Mouse (Mus musculus) 416B (cell line): ENCODE measurements around the gene Rnase2b.
"Not testable (repeated sequence)": the region's sequence is repeated elsewhere in the genome, so short reads cannot be mapped to it uniquely, and the experiment has no call there.

ENCODE experiments used
- DNase-seq: peaks from one replicate; pipeline ENCODE4 v3.0.0; 2011; ENCODE audit warnings: low read depth

Rnase2b gene

DNA sequence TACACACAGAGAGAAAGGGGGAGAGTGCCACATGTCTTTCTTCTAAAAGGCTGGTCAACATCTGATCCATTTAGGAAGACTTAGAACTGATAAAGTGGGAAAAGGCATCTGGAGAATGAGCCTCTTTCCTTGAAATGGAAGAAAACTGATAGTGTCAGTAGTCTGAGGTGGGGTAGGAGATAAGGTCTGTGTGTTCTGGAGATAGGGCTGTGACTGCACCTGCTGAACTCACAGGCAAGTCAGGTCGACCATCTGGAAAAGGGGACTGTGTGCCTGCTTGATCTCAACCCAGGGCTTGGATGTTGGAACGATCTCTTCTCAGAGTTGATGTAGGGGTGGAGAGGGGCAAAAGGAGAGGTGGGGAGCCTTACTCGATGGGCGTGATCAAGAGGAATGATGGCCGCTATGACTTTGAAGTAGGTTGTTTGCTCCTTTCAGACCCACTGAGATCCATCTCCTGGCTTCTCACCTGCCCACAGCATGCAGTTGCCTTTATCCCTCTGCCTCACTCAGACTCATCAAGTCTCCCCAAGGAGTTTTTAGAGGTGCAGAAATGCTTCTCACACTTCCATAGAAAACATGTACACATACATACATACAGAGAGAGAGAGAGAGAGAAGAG is 9.7 kb upstream of the Rnase2b start:
- DNase-seq: no peak

DNA sequence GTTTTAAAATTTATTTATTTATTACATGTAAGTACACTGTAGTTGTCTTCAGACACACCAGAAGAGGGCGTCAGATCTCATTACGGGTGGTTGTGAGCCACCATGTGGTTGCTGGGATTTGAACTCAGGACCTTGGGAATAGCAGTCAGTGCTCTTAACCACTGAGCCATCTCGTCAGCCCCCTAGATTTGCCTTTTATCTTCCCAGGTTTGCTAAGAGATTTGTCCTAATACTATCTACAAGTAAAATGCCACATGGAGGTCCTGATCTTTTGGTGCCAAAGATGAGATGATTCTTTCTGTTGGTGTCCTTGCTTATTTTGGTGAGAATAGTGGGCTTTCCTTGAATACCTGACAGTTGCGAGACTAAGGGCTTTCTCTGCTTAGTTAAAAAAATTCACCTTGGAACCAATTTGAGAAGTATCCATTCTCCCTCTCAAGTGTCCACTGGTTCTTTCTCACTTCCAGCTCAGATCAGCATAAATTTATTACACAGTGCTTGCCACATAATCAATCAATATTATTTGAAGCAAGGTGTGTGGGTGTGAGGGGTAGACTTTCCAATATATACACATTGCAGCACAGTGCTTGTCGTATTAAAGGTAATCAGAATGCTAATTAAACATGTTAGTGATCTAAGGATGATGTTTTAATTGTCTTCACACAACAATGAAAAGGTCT is 5.9 kb upstream of the Rnase2b start:
- DNase-seq: no peak

DNA sequence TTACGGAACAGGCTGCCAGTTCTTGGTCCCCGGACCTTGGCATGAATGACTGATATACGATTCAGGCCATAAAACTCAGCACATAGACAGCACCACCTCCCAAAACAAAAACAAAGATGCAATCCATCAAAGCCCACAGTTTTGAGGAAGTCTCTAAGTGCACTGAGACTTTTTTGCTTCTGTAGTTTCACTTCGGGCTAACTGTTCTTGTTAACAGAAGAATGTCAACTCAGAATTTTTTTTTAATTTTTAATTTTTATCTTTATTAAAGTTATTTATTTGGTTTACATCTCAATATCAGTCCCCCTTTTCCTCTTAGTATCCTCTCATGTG is 5.4 kb upstream of the Rnase2b start:
- no peak for DNase-seq

DNA sequence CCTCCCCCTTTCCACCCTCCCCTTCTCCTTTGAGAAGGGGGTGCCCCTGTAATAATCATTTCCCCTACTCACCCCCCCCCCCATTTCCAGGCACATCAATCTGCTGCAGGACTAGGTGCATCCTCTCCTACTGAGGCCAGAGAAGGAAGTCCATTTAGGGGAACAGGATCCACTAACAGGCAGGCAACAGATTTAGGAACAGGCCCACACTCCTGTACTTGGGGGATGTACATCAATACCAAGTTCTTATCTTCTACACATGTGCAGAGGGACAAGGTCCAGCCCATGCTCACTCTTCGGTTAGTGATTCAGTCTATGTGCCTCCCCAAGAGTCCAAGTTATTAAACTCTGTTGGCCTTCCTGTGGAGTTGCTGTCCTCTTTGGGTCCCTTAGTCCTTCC is 5.0 kb upstream of the Rnase2b start:
- no peak for DNase-seq

DNA sequence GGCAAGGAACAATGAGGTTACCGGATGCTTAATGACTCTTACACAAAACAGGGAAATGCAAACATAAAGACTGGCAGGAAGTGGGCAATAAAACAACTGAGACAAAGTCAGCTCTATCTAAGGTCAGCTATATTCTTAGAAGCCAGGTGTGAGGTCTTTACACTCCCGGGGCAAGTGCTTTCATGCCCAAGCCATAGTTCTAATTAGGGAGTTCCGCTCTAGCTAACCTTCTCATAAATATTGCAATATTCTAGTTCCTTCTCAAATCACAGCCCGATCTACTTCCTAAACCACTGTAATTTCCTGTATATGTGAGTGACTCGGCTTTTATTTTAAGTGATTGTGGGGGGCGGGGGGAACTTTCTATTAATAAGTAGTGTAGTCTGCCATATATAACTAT is 1.3 kb downstream of the Rnase2b start:
- not testable (repeated sequence) for DNase-seq

DNA sequence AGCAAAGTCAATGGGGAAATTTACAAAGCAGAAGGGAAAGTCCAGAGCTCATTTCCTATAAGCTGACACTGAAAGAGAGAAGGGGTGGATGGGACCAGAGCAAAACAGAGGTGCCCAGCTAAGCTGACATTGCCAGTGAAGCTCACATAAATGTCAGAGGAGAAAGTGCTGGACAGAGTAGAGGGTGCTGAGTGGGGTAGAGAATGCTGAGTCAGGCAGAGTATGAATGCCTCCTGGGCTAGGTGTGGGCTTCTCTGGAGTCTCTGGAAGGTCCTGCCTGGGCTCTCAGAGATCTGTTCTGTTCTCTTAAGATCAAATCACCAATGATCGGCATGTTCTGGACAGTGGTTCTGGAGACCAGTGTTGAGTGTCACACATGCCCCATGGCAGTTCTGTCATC is 3.4 kb downstream of the Rnase2b start:
- no peak for DNase-seq

DNA sequence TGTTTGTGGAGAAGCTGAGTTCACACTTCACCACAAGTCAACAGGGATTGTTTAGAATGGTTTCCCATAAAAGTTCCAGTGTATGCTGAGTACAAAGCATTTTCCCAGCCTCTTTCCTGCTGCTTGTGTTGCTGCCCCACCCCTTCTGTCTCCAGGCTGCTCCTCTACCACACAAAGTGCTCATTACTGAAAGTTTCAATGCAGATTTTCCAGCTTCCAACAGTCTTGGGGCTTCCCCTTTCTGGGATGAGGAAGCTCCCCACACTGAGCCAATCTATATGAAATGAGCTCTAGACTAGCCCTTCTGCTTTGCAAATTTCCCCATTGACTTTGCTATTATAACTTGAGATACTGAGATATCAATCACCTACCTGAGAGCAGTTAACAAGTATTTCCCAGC is 4.0 kb downstream of the Rnase2b start:
- no peak for DNase-seq

DNA sequence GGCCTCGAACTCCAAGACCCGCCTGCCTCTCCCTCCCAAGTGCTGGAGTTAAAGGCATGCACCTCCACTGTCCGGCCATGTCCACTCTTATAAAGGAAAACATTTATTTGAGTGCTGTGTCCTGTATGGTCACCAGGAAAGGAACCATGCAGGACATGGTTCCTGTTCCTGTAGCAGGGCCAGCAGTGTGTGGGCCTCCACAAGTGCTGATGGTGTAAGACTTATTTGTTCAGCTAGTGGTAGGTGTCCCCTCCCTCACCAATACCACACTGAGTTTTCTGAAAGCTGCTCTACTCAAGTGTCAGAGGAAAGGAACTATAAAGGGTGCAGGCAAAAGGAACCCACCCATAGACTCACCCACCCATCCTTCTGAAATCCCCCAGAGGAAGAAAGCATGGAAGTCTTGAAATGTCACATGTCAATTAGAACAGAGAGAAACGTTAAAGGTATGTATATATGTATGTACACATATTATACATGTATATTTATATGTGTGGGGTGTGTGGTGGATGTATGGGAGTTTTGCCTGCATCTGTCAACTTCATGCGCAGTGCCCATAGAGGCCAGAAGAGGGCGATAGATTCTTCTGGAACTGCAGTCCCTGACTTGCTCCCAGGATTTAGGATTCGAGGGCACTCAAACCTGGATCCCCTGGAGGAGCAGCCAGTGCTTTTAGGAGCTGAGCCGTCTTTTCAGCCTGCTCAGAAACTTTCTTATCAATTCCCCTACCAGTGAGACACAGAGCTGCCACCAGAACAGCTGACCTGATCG is 10.2 kb downstream of the Rnase2b start:
- DNase-seq: peak; percentile 14

DNA sequence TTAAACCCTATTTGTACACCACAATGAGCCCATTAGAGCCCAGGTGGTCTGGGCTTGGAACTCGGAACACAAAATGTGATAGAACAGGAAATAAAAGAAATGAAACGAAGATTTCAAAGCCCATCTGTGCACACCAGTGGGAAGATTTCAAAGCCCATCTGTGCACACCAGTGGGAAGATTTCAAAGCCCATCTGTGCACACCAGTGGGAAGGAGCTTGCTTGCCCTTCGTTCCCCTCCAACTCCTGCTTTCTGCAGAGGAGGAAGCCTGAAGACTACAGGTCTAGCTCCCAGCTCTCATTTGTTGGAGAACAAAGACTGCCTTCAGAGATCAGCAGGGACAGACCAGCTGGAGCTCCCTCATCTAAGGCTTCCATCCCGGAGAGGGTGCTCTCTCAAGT is 10.9 kb downstream of the Rnase2b start:
- not testable (repeated sequence) for DNase-seq

DNA sequence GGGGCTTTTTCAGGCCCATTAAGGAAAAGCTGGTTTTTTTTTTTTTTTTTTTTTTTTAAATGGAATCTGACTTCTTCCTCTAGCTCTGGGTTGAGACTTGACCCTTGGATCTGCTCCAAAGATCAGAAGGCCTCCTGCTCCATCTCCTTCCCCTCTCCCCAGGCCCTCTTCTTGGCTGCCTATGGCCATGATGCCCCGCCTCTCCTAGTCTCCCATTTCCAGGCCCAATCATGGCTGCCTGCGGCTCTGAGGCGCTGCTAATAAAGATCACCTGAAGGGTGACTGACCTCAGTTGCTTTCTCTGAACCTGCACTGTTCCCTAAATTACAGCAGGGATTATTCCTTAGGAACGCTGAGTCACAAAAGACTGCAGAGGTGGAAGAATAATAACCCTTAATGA is 11.8 kb downstream of the Rnase2b start:
- DNase-seq: no peak

DNA sequence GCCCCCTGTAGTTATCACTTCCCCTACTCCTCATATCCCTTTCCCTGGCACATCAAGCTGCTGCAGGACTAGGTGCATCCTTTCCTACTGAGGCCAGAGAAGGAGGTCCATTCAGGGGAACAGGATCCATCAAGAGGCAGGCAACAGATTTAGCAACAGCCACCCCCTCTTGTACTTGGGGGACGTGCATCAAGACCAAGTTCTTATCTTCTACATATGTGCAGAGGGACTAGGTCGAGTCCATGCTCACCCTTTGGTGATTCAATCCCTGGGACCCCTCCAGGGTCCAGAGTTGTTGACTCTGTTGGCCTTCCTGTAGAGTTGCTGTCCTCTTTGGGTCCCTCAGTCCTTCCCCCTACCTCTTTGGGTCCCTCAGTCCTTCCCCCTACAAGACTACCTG is 19.0 kb downstream of the Rnase2b start:
- DNase-seq: not testable (repeated sequence)

DNA sequence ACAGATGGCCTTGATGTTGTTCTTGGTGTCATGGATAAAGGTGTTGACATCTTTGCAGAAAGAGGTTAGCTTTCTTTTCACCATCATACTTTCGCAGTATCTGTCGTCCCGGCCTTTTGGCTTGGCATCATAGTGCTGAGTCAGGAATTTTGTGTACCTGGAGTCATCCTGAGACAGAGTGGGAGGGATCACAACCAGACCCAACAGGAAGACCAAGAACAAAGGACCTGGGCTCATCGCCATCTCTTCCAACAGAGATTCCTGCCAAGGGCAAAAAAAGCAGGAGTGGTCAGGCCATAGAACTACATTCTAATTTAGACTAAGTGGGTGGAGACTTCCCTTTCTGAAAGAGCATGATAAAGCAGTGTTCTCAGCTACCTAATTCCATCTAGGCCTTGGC is 33.6 kb downstream of the Rnase2b start:
- no peak for DNase-seq

DNA sequence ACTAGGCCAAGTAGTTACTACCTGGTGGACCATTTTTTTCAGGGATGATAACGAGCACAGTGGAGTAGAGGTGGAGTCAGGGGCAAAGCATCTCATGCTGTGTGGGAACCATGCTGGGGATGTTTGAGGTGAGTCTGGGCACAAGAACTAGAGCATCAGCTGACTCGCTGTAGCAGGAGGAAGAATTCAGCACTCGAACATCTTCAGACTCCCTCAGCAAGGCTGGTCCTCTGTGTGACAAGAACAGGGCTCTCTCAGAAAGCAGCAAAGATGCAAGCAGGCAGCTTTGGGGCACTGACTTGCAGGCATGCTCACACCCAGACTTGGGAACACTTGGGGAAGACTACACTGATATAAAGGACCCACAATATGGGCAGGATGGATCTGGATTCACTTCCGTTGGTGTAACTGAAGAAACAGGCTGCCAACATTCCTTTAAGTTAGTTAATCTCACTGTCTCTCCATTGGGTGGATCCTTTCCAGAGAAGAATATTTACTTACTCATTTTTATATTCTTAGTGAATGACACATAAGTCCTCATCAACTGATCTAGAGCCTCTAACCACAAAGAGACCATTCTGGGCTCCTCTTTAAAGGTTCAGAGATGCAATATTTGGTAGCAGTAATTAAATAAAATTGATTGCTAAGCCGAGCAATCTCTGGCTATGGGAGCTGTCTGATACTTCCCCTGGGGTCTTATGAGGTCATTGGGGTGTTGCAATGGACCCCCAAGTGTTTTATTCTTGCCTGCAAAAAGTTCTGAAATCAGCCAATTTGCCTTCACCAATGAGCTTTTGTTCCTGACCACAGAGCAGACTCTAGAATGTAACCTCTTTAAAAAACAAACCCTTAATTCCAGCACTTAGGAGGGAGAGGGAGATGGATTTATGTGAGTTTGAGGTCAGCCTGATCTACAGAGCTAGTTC is 37.3 kb downstream of the Rnase2b start, which contains the start of gene Ang2:
TSS of gene Ang2 (minus strand) at position 51 of the 926 bp plus-strand sequence.
- DNase-seq: no peak

DNA sequence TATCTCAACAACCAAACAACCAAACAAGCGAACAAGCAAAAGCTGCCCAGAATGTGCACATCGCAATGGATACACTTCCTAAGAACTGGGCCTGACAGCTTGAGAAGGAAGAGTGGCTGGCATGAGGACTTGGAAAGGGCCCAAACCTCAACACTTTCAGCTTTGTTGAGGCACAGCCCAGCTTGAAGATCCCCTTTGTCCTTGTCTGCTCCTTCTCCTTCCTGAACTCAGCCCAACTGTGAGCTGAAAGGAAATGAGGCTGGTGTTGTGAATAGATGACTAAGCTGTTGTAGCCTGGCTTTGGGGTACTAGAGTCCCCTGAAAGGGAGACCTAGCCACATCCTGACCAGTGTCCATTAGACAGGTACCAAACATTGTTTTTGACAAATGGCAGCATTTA is 38.0 kb downstream of the Rnase2b start:
- DNase-seq: no peak

DNA sequence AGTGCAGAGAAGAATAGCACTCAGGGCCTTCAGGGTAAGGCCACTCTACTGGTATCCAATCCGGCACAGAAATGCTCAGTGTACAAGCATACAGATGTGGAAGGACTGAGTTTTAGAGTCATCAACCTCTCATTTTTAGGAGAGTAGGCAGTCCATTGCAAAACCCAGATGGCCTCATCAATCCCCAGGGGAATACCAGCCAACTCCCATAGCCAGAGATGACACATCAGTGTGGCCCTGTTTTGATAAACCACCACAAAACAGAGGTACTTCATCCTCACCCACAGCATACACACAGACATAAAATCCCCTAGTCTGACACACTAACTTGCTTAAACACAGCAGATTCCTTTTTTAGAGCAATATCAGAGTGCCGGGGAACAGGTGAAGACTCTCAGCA is 38.4 kb downstream of the Rnase2b start:
- no peak for DNase-seq

DNA sequence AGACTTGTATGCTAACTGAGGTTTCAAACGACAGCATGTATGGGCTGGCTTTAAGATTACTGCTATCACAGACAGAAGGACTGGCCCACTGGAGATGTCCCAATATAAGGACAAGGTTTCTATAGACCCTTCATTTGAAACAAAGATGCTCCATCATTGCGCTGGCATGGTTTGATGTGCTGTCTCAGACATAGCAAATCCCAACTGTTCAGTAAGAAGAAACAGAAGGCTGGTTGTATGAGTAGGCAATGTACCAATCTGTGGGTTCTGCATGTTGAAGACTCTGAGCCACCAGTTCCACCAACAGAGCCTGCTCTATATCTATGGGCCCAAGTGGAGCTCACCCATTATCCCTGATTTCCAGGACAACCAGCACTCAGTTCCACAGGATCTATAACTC is 41.1 kb downstream of the Rnase2b start, which contains the start of gene Ear14:
TSS of gene Ear14 (plus strand) at position 277 of the 400 bp plus-strand sequence.
- no peak for DNase-seq
